Comparison of ENCODE assay signal across 8 mouse cellular contexts in genomic region chr2:71744861-71745507, GRCm38 (mm10). TPM values are rescaled to one million over a fixed set of nuclear protein-coding genes. Genes with fewer than 3 reads are reported as not detected.
DNase-seq lines count a peak whose midpoint lies in the region; ATAC-seq lines count a peak whose summit lies in the region.

No protein-coding gene starts in this region.

- H3K27ac ChIP-seq in kidney, embryonic 16.5 days (ENCODE audit: low read length), result peak overlapping the region; percentile 56

- no peaks in the 10 kb centered on the region for H3K9me3 ChIP-seq in kidney, embryonic 16.5 days (ENCODE audit: low read length)

- no peak overlapping the region for H3K9ac ChIP-seq in kidney, embryonic 16.5 days (replicated peaks; ENCODE audit: low read length)

- no peaks in the 10 kb centered on the region for H3K36me3 ChIP-seq in kidney, embryonic 16.5 days (ENCODE audit: insufficient read depth, low read length)

- no peak overlapping the region; the same call in 1 of the 2 replicates for H3K4me2 ChIP-seq in kidney, embryonic 16.5 days (replicated peaks; ENCODE audit: low read depth, low read length)

- ATAC-seq in kidney, embryonic 16.5 days (ENCODE audit: low FRiP score, low TSS enrichment), result peak; percentile 53

- peak; percentile 96 for DNase-seq in heart, adult 11 months
- DNase-seq in heart, adult 8-10 months (ENCODE audit: low spot score), result no peak
- peak; percentile 23 for DNase-seq in ovary, postnatal 36 days (ENCODE audit: low spot score)
- DNase-seq in ovary, postnatal 14 days (ENCODE audit: low spot score), result no peak
- peak; percentile 59 for DNase-seq in neural tube, embryonic 10.5 days (ENCODE audit: extremely low spot score, low spot score)
- no peak for DNase-seq in thymus, postnatal 10 days (ENCODE audit: low spot score in 2 of 2)
- no peak for DNase-seq in adrenal gland, adult (ENCODE audit: inconsistent age in 2 of 2, low spot score in 1 of 2)

- WGBS in kidney, embryonic 16.5 days, result 7% methylated on average over 11 of the region's 11 CpGs

- peaks cover 33% of the 10 kb centered on the region for H3K4me1 ChIP-seq in kidney, embryonic 16.5 days (ENCODE audit: insufficient read depth, low read length)

- H3K27me3 ChIP-seq in kidney, embryonic 16.5 days (ENCODE audit: insufficient read depth, low read length), result no peaks in the 10 kb centered on the region

- no peak overlapping the region for H3K4me3 ChIP-seq in kidney, embryonic 16.5 days (ENCODE audit: low read length)

RNA-seq across cellular contexts. Expression of gene Itga6, which starts 0.4 kb away (rescaled TPM):
- 10 to 100 TPM; 29.1 to 67.1 (median 46.3) TPM for total RNA-seq in heart, adult 8-10 months (2022)
- polyA plus RNA-seq in kidney, embryonic 16.5 days (2015; fragmentation: Nextera tagmentation; extraction: Ambion mirVana), result 56.8 and 75.1 TPM in 2 replicates

Comparison
In these comparisons a context has a peak if more than half of its experiments do, and no peak if none do; other contexts are left out.
1. DNase-seq: peak in heart, adult 11 months (single experiment), ovary, postnatal 36 days (single experiment) and neural tube, embryonic 10.5 days (single experiment); none in heart, adult 8-10 months (single experiment), ovary, postnatal 14 days (single experiment), thymus, postnatal 10 days (0 of 2) and adrenal gland, adult (0 of 2).